Mouse (Mus musculus) cerebellum, adult 2 months (tissue): Measurements from ENCODE around the gene Tecta.

ENCODE experiments used
- CTCF ChIP-seq: fragments of 200-500 bp; IDR thresholded peaks from 2 replicates; pipeline ENCODE4 v1.5.1; 2011; ENCODE audit warnings: low read depth, mild to moderate bottlenecking, control low read depth, low read length, moderate library complexity, borderline replicate concordance; ENCODE audit not compliant: insufficient read depth
- POLR2A ChIP-seq: fragments of 200-500 bp; IDR thresholded peaks from 2 replicates; pipeline ENCODE4 v1.6.1; 2011; ENCODE audit warnings: low read length, control low read depth, borderline replicate concordance; ENCODE audit not compliant: insufficient read depth

DNA sequence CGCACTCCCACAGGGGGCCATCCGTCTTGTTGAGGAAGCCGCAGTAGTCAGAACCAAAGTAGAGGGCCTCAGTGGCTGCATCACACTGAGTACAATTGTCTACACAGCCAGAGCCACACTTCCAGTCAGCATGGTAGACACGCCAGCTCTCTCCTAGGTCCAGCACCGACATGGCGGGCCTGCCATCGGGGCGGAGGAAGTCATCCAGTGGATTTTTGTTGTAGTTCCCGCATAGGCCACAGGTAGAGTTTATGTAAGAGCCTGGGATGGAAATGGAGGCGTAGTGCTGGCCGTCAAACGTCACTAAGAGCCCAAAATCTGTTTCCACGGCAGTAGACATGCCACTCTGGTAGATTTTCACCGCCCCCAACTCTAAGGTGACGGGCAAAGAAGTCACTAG lies 22.1 kb downstream of the Tecta start:
- TF ChIP-seq CTCF (no peak), POLR2A (no peak)
